Mouse (Mus musculus) C2C12 (cell line): ENCODE measurements around the gene Mpzl1.

Experiments
- CEBPB ChIP-seq: IDR thresholded peaks from one replicate; pipeline ENCODE4 v1.6.1; 2011; ENCODE audit warnings: low read depth, mild to moderate bottlenecking, control low read depth, moderate library complexity
- MYOD1 ChIP-seq: IDR thresholded peaks from one replicate; pipeline ENCODE4 v1.6.1; 2011; ENCODE audit warnings: low read depth; ENCODE audit not compliant: control insufficient read depth, insufficient read length

DNA sequence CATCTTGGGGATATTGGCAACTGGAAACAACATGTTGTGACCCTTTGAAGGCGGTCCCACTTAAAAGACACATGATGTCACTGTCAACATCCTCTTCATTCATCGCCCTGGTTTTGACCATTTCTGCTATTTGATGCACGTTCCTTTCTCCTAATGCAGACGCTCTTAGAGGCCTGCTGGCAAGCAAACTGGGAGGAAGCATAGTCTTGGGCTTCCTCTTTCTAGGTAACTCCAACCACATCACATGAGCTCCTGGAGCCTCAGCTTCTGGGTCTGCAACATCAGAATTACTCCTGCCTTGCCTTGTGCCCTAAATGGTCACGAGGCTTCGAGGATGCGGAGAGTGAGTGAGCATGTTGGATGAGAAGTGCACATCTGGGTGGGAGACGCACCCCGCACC lies 40.8 kb upstream of the Mpzl1 start:
- TF ChIP-seq MYOD1 (no peak), CEBPB (no peak)
